Mouse (Mus musculus) heart, postnatal 36 days (tissue): ENCODE measurements around the gene Cmtm5. TPM values are rescaled to one million over a fixed set of nuclear protein-coding genes. Genes with fewer than 3 reads are reported as not detected.
A peak's percentile ranks its signal among the peaks of the same experiment; 100 is the strongest.
"Not testable (repeated sequence)": the region's sequence is repeated elsewhere in the genome, so short reads cannot be mapped to it uniquely, and the experiment has no call there.

Experiments used
- DNase-seq, 2 experiments: peaks; one replicate each; pipeline ENCODE4 v3.0.0; 2021 to 2022
- intact Hi-C: fragments of 180-260 bp; cut with DNase I; formaldehyde crosslinking; loops from one replicate; pipeline ENCODE4 v1.15.1; 2025
- total RNA-seq, 2 experiments: library from RNA; stranded (reverse); gene quantifications; 2 replicates each; pipeline ENCODE4 v1.2.3; 2021

Cmtm5 gene
- total RNA-seq, 2 experiments from 2014 or later: 0.46 TPM; not detected in 1

GRCm38 (mm10) chr14:54955481-54955880 lies 19.4 kb downstream of the Cmtm5 start:
- DNase-seq: no peak
- intact Hi-C loops: no loop called here

DNA sequence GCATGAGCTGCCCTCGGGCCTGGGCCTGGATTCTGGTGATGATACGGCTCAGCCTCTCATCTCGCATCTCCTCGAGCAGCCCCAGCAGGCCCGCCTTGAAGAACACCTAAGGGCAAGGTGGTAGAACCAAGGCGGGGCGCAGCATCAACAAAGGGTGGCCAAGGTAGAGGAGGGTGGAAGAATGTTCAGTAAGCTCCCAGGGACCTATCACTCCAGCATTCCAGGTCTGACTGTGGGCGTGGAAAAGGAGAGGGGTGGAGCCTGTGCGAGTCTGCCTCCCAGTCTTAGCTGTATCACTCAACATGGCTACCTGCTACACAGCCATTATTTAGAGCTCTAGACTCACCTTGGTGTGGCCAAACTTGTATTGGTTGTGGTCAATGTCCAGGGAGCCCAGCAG lies 20.5 kb downstream of the Cmtm5 start:
- intact Hi-C loops: no loop called here
- DNase-seq: no peak

- DNase-seq: no peak
- intact Hi-C loops: no loop called here
These were observed 22.4 kb downstream of the Cmtm5 start for GRCm38 (mm10) chr14:54958503-54958902.

- intact Hi-C loops: no loop called here
These were observed 23.1 kb downstream of the Cmtm5 start for GRCm38 (mm10) chr14:54959197-54959596.

DNA sequence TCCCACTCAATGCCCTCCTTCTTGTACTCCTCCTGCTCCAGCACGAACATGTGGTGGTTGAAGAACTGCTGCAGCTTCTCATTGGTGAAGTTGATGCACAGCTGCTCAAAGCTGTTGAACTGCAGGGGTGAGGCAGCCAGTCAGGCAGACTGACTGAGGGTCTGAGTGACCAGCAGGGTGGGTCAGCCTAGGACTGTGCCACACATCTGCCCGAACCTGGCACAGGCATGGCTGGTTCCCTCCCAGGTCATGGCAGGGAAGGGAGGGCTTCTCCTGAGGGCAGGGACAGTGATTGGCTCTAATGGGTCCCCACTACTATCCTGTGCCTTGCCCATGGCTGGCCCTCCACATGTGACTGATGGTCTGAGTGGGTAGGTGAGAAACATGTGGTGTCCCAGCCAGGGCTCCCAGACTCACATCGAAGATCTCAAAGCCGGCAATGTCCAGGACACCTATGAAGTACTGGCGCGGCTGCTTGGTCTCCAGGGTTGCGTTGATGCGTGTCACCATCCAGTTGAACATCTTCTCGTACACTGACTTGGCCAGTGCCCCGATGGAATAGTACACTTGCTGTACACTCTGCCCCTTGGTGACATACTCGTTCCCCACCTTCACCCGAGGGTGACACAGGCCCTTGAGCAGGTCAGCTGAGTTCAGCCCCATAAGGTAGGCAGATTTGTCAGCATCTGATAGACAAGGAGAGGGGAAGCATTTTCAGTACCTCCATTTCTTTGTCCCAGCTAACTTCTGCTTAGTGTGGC lies 24.0 kb downstream of the Cmtm5 start:
- intact Hi-C loops, DNase-seq: not testable (repeated sequence)

More at GRCm38 (mm10) chr14:54959197-54959596, 23.1 kb downstream of the Cmtm5 start:
- no peak for DNase-seq

GRCm38 (mm10) chr14:54960769-54961168 lies 24.7 kb downstream of the Cmtm5 start:
- DNase-seq: no peak
- intact Hi-C loops: no loop called here

- intact Hi-C loops: no loop called here
- no peak for DNase-seq
These were observed 25.4 kb downstream of the Cmtm5 start for GRCm38 (mm10) chr14:54961487-54961886.

DNA sequence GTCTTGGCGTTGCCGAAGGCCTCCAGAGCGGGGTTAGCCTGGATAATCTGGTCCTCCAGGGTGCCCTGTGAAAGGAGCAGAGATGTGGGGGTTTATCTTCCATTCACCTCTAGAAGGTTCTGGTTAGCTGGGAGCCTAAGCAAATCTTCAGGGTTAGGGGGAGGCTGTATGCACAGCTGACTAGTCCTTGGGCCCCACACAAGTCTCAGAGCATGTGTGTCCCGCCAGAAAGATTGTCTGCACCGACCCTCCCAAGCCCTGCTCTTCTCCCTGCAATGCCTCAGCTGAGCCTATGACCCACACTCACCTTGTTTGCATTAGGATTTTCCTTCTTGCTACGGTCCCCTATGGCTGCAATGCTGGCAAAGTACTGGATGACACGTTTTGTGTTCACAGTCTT lies 26.7 kb downstream of the Cmtm5 start:
- no peak for DNase-seq
- intact Hi-C loops: no loop called here

GRCm38 (mm10) chr14:54963727-54964126 lies 27.7 kb downstream of the Cmtm5 start:
- DNase-seq: no peak
- intact Hi-C loops: no loop called here

- DNase-seq: no peak
- intact Hi-C loops: no loop called here
These were observed 29.0 kb downstream of the Cmtm5 start for GRCm38 (mm10) chr14:54965044-54965443.

- no peak for DNase-seq
- intact Hi-C loops: no loop called here
These were observed 29.6 kb downstream of the Cmtm5 start for GRCm38 (mm10) chr14:54965631-54966030.

DNA sequence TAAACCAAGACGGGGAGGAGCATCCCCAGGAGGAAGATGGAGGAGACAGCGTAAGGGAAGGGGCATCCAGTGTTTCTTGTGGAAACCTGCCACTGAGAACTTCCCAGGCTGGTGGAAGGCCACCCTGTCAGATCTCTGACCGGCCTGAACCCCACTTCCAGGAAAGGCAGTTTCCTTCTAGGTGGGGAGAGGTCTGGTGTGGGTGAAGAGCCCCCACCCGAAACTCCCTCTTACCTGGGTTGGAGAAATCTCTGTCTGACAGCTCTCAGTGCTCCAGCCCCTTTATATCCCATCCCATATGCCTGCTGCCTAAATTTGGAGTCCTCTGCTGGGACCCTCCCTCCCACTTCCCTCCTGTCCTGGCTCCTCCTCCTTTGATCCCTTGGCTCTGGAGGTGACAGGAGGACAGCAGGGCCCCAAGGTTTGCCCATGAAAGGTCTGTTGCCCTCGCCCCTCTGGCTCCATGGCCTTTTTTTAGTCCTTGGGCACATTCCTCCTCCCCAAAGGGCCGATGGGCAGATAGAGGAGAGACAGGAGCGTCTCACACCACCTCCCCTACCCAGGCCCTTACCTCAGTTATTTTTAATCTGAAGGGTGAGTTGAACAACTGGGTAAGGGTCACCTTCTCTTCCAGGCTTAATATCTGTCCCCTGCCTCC lies 30.4 kb downstream of the Cmtm5 start, which contains the start of gene Myh6:
Gene Myh6, minus strand, starts transcription at position 608 of the 658 bp plus-strand sequence.
- peak; percentile 58 to 60 for DNase-seq
- intact Hi-C loops: no loop called here

DNA sequence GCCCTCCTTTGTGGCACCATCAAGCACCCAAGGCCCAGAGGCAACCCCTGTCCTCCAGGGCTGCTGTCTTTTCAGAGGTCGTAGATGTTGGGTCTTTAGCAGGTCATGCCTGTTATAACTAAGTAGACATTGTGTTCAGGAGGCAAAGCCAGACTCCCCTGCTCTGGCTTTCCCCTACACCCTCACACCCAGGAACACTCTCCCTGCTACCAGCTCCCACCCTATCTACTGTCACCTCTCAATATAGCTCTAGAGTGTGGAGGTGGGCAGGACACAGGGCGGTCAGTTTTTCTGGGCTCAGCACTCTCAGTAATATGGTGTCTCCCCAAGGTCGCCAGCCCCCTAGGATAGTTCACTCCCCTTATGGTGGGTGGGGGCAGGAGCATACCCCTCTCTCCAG lies 31.8 kb downstream of the Cmtm5 start:
- no peak for DNase-seq
- intact Hi-C loops: no loop called here

DNA sequence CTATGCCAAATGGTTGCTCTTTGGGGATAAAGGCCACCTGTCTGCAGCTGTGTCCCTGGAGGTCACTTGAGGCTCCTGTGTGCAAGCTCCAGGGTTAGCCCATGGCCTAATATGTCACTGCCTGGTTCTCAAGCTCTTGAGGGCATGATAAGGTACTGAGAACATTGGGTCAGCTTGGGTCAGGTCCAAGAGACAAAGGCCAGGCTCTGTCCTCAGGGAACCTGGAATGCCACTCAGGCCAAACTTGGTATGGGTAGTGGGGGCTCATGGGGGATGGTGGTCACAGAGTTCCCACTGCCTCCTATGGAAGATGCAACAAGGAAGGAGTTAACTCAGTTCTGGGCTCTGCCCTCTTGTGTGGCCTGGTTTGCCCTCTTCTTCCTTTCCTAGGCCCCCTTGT lies 32.3 kb downstream of the Cmtm5 start:
- DNase-seq: peak in 1 of 2 experiments; percentile 61
- intact Hi-C loops: no loop called here

DNA sequence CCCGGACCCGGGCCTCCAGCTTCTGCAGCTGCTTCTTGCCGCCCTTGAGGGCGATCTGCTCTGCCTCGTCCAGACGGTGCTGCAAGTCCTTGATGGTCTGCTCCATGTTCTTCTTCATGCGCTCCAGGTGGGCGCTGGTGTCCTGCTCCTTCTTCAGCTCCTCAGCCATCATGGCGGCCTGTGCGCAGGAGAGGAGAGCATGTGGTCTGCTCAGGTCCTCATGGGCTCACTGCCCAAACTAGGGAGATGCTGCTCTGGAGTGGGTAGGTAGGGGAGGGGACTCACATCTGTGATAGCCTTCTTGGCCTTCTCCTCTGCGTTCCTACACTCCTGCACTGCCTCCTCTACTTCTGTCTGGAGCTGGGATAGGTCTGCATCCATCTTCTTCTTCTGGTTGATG lies 36.7 kb downstream of the Cmtm5 start:
- intact Hi-C loops: loop anchor here (1.0 kb wide), 1 partner anchor 28 kb away; no protein-coding TSS in a partner anchor

DNA sequence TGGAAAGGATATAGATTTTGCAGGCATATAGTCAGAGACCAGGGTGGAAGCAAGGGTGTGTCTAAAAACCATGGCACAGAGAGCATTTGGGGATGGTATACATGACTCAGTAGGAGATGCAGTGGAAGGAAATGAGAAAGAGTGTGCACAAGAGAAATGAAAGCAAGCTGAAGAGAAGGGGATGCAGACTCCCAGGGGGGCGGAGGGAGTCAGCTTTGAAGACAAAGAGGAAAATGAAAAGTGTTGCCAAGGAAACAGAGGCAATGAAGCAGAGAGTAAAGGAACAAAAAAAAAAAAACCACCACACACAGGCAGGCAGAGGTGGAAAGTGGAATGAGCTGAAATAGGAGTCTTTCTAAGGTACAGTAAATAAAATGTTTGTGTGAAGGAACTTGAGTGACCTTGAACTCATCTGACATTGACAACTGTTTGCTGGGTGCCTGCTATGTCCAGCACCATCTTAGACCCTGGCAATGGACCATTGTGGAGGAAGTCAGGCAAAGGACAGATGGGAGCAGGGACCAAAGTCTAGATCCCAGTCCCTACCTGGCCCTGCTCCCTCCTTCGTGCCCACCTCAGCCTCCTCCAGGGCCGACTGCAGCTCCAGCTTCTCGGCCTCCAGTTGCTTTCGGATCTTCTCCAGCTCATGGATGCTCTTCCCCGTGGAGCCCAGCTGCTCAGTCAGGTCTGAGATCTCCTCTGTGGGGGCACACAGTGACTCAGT lies 38.2 kb downstream of the Cmtm5 start:
- DNase-seq: no peak

More for the DNA sequence above, 36.7 kb downstream of the Cmtm5 start:
- not testable (repeated sequence) for DNase-seq

DNA sequence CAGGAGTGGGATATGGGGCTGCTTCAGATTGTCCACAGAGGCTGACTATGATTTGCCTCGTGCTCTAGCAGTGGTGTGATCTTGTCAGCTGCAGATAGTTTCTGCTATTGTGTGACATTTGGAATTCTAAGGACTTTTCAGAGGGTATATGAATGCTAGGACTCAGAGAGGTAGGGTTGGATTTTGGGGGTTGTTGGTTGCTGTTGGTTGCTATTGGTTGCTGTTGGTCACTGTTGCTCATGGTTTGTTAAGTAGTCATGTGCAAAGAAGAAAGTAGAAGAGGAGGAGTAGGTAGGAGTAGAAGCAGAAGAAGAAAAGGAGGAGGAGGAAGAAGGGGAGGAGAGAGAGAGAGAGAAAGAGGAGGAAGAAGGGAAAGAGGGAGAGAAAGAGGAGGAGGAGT lies 40.6 kb downstream of the Cmtm5 start, which contains the start of gene Gm17428:
Gene Gm17428, plus strand, starts transcription at position 301 of the 400 bp plus-strand sequence.
- DNase-seq: no peak
- intact Hi-C loops: no loop called here

More for the DNA sequence above, 38.2 kb downstream of the Cmtm5 start:
- intact Hi-C loops: loop anchor here (1.0 kb wide), 1 partner anchor 26 kb away; no protein-coding TSS in a partner anchor

GRCm38 (mm10) chr14:54978664-54979063 lies 42.6 kb downstream of the Cmtm5 start:
- no peak for DNase-seq
- intact Hi-C loops: no loop called here

- intact Hi-C loops: no loop called here
- no peak for DNase-seq
These were observed 45.9 kb downstream of the Cmtm5 start for GRCm38 (mm10) chr14:54981934-54982333.

DNA sequence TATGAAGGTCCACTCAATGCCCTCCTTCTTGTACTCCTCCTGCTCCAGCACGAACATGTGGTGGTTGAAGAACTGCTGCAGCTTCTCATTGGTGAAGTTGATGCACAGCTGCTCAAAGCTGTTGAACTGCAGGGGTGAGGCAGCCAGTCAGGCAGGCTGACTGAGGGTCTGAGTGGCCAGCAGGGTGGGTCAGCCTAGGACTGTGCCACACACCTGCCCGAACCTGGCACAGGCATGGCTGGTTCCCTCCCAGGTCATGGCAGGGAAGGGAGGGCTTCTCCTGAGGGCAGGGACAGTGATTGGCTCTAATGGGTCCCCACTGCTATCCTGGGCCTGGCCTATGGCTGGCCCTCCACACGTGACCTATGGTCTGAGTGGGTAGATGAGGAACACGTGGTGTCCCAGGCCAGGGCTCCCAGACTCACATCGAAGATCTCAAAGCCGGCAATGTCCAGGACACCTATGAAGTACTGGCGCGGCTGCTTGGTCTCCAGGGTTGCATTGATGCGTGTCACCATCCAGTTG lies 52.4 kb downstream of the Cmtm5 start:
- intact Hi-C loops, DNase-seq: not testable (repeated sequence)
